Mouse (Mus musculus): ENCODE measurements around the gene Slc26a11. TPM values are rescaled to one million over a fixed set of nuclear protein-coding genes. Genes with fewer than 3 reads are reported as not detected.

The Slc26a11 gene
- 7.2 and 9.9 TPM in 2 replicates for polyA plus RNA-seq (2015; fragmentation: Nextera tagmentation; extraction: Ambion mirVana)

- Histone ChIP-seq H3K27ac (peak within 1 kb of the TSS; percentile 74), H3K9me3 (no peaks in the 10 kb centered on the region), H3K36me3 (peaks cover 3% of the 10 kb centered on the region; the same call in 1 of the 2 replicates), H3K4me1 (replicated peaks) (peaks cover 12% of the 10 kb centered on the region), H3K4me2 (replicated peaks) (peak within 1 kb of the TSS; percentile 82), H3K27me3 (replicated peaks) (no peaks in the 10 kb centered on the region), H3K4me3 (replicated peaks) (peak within 1 kb of the TSS; percentile 72), H3K9ac (peak within 1 kb of the TSS; percentile 78)
- WGBS = under 1% methylated on average over 38 of the region's 40 CpGs
- ATAC-seq = peak; percentile 98
Observed at GRCm38 (mm10) chr11:119355443-119356385, at the start of gene Slc26a11, which contains the start of gene Sgsh. Gene Slc26a11 (plus strand): TSS chr11:119355557. Gene Sgsh (minus strand): TSS chr11:119355536.

- H3K36me3 ChIP-seq = no peaks in the 10 kb centered on the region
- WGBS = 51% methylated on average over 13 of the region's 13 CpGs
- H3K4me1 ChIP-seq (replicated peaks) = peaks cover 8% of the 10 kb centered on the region; the same call in 1 of the 2 replicates
- H3K4me2 ChIP-seq (replicated peaks) = no peak overlapping the region
- H3K9me3 ChIP-seq = no peaks in the 10 kb centered on the region
- H3K9ac ChIP-seq = no peak overlapping the region
- ATAC-seq = no peak
- peak overlapping the region; percentile 19; the same call in 1 of the 2 replicates for H3K27ac ChIP-seq
- no peak overlapping the region for H3K4me3 ChIP-seq (replicated peaks)
- no peaks in the 10 kb centered on the region for H3K27me3 ChIP-seq (replicated peaks)
Observed at GRCm38 (mm10) chr11:119306762-119307657, 48.3 kb upstream of the Slc26a11 start.

GRCm38 (mm10) chr11:119307658-119307867 is 47.8 kb upstream of the Slc26a11 start, which contains the start of gene Card14:
Gene Card14 (plus strand): TSS chr11:119307768.
- WGBS = 40% methylated on average over 1 of the region's 1 CpGs
- H3K27ac ChIP-seq = peak within 1 kb of the TSS; percentile 19; the same call in 1 of the 2 replicates
- ATAC-seq = no peak

GRCm38 (mm10) chr11:119307916-119308315 is 47.4 kb upstream of the Slc26a11 start:
- Histone ChIP-seq H3K27me3 (replicated peaks) (no peaks in the 10 kb centered on the region), H3K36me3 (no peaks in the 10 kb centered on the region), H3K4me2 (replicated peaks) (no peak overlapping the region), H3K9ac (no peak overlapping the region), H3K9me3 (no peaks in the 10 kb centered on the region), H3K27ac (no peak overlapping the region), H3K4me1 (replicated peaks) (peaks cover 8% of the 10 kb centered on the region; the same call in 1 of the 2 replicates), H3K4me3 (replicated peaks) (no peak overlapping the region)
- 26% methylated on average over 11 of the region's 11 CpGs for WGBS
- ATAC-seq = no peak

More at GRCm38 (mm10) chr11:119307658-119307867, 47.8 kb upstream of the Slc26a11 start, which contains the start of gene Card14:
- Histone ChIP-seq H3K36me3 (no peaks in the 10 kb centered on the region), H3K27me3 (replicated peaks) (no peaks in the 10 kb centered on the region), H3K4me3 (replicated peaks) (no peak within 1 kb of the TSS), H3K4me1 (replicated peaks) (peaks cover 8% of the 10 kb centered on the region; the same call in 1 of the 2 replicates), H3K4me2 (replicated peaks) (no peak within 1 kb of the TSS), H3K9ac (no peak within 1 kb of the TSS), H3K9me3 (no peaks in the 10 kb centered on the region)

- Histone ChIP-seq H3K9ac (no peak overlapping the region), H3K9me3 (no peaks in the 10 kb centered on the region), H3K36me3 (no peaks in the 10 kb centered on the region), H3K27me3 (replicated peaks) (no peaks in the 10 kb centered on the region), H3K4me3 (replicated peaks) (no peak overlapping the region), H3K4me2 (replicated peaks) (no peak overlapping the region), H3K27ac (no peak overlapping the region), H3K4me1 (replicated peaks) (peaks cover 8% of the 10 kb centered on the region; the same call in 1 of the 2 replicates)
- WGBS = 14% methylated on average over 9 of the region's 10 CpGs
- ATAC-seq = no peak
Observed at GRCm38 (mm10) chr11:119310621-119311020, 44.7 kb upstream of the Slc26a11 start.

GRCm38 (mm10) chr11:119314252-119314936 is 41.0 kb upstream of the Slc26a11 start:
- Histone ChIP-seq H3K4me1 (replicated peaks) (0 out of 2 replicates have a peak, but pooled peaks cover 4% of the 10 kb centered on the region), H3K9me3 (no peaks in the 10 kb centered on the region), H3K4me2 (replicated peaks) (peak overlapping the region; percentile 44), H3K27ac (peak overlapping the region; percentile 87), H3K9ac (peak overlapping the region; percentile 24; the same call in 1 of the 2 replicates), H3K4me3 (replicated peaks) (peak overlapping the region; percentile 27), H3K36me3 (no peaks in the 10 kb centered on the region), H3K27me3 (replicated peaks) (no peaks in the 10 kb centered on the region)
- ATAC-seq = peak; percentile 95
- WGBS = 56% methylated on average over 17 of the region's 17 CpGs

GRCm38 (mm10) chr11:119316720-119317119 is 38.6 kb upstream of the Slc26a11 start:
- Histone ChIP-seq H3K4me1 (replicated peaks) (no peaks in the 10 kb centered on the region), H3K27ac (no peak overlapping the region), H3K9me3 (no peaks in the 10 kb centered on the region), H3K4me3 (replicated peaks) (no peak overlapping the region), H3K27me3 (replicated peaks) (no peaks in the 10 kb centered on the region), H3K9ac (no peak overlapping the region), H3K4me2 (replicated peaks) (no peak overlapping the region), H3K36me3 (no peaks in the 10 kb centered on the region)
- 68% methylated on average over 4 of the region's 4 CpGs for WGBS
- no peak for ATAC-seq

GRCm38 (mm10) chr11:119322521-119322920 is 32.8 kb upstream of the Slc26a11 start:
- Histone ChIP-seq H3K27me3 (replicated peaks) (no peaks in the 10 kb centered on the region), H3K4me1 (replicated peaks) (no peaks in the 10 kb centered on the region), H3K4me3 (replicated peaks) (no peak overlapping the region), H3K36me3 (0 out of 2 replicates have a peak, but pooled peaks cover 3% of the 10 kb centered on the region), H3K9me3 (no peaks in the 10 kb centered on the region), H3K4me2 (replicated peaks) (no peak overlapping the region), H3K9ac (no peak overlapping the region), H3K27ac (no peak overlapping the region)
- ATAC-seq = no peak
- WGBS = 71% methylated on average over 13 of the region's 13 CpGs

GRCm38 (mm10) chr11:119325068-119325467 is 30.3 kb upstream of the Slc26a11 start:
- ATAC-seq = no peak
- Histone ChIP-seq H3K36me3 (0 out of 2 replicates have a peak, but pooled peaks cover 3% of the 10 kb centered on the region), H3K27me3 (replicated peaks) (no peaks in the 10 kb centered on the region), H3K9me3 (no peaks in the 10 kb centered on the region), H3K4me3 (replicated peaks) (no peak overlapping the region), H3K27ac (no peak overlapping the region), H3K4me2 (replicated peaks) (no peak overlapping the region), H3K4me1 (replicated peaks) (no peaks in the 10 kb centered on the region), H3K9ac (no peak overlapping the region)
- 81% methylated on average over 1 of the region's 1 CpGs for WGBS

GRCm38 (mm10) chr11:119330592-119330991 is 24.8 kb upstream of the Slc26a11 start:
- Histone ChIP-seq H3K9ac (no peak overlapping the region), H3K4me1 (replicated peaks) (no peaks in the 10 kb centered on the region), H3K9me3 (no peaks in the 10 kb centered on the region), H3K4me3 (replicated peaks) (no peak overlapping the region), H3K27me3 (replicated peaks) (no peaks in the 10 kb centered on the region), H3K27ac (no peak overlapping the region), H3K4me2 (replicated peaks) (no peak overlapping the region), H3K36me3 (no peaks in the 10 kb centered on the region)
- 62% methylated on average over 4 of the region's 4 CpGs for WGBS
- no peak for ATAC-seq

GRCm38 (mm10) chr11:119331970-119332369 is 23.4 kb upstream of the Slc26a11 start:
- no peak overlapping the region for H3K9ac ChIP-seq
- no peaks in the 10 kb centered on the region for H3K27me3 ChIP-seq (replicated peaks)
- H3K4me1 ChIP-seq (replicated peaks) = no peaks in the 10 kb centered on the region
- ATAC-seq = no peak
- H3K4me3 ChIP-seq (replicated peaks) = no peak overlapping the region
- H3K4me2 ChIP-seq (replicated peaks) = no peak overlapping the region
- no peaks in the 10 kb centered on the region for H3K36me3 ChIP-seq
- whole genome bisulfite sequencing = 40% methylated on average over 3 of the region's 3 CpGs
- no peaks in the 10 kb centered on the region for H3K9me3 ChIP-seq
- no peak overlapping the region for H3K27ac ChIP-seq

Measured in intestine, embryonic 15.5 days (tissue).